Mouse (Mus musculus) monocyte, adult 2 months (primary cell): ENCODE data around the gene Upf3b.
"Not testable (repeated sequence)": the region's sequence is repeated elsewhere in the genome, so short reads cannot be mapped to it uniquely, and the experiment has no call there.

Experiments
- DNase-seq, 2 experiments: peaks; one replicate each; pipeline ENCODE4 v3.0.0; 2022; ENCODE audit warnings: low spot score in 2 of 2, low read depth in 1 of 2

Upf3b gene

GRCm38 (mm10) chrX:37080345-37080744 lies 29.8 kb downstream of the Upf3b start:
- DNase-seq, result not testable (repeated sequence)

- no peak for DNase-seq
Measured at GRCm38 (mm10) chrX:37076651-37077050, 33.5 kb downstream of the Upf3b start.

GRCm38 (mm10) chrX:37074262-37074892 lies 35.7 kb downstream of the Upf3b start:
- DNase-seq, result peak in 1 of 2 experiments; percentile 34

GRCm38 (mm10) chrX:37068766-37069165 lies 41.4 kb downstream of the Upf3b start:
- DNase-seq, result no peak

- DNase-seq, result no peak
Measured at GRCm38 (mm10) chrX:37067299-37067698, 42.8 kb downstream of the Upf3b start.

GRCm38 (mm10) chrX:37063902-37064301 lies 46.2 kb downstream of the Upf3b start:
- no peak for DNase-seq

- DNase-seq, result no peak
Measured at GRCm38 (mm10) chrX:37048890-37049823, 61.0 kb downstream of the Upf3b start.

GRCm38 (mm10) chrX:37048066-37048889 lies 61.8 kb downstream of the Upf3b start, which contains the start of gene Sowahd:
TSS of gene Sowahd (plus strand) at chrX:37048845.
- DNase-seq, result no peak

- DNase-seq, result peak in 1 of 2 experiments; percentile 23
Measured at GRCm38 (mm10) chrX:37042726-37043125, 67.4 kb downstream of the Upf3b start.
